Mouse (Mus musculus): ENCODE data around the gene Gm44596.
A peak's percentile ranks its signal among the peaks of the same experiment; 100 is the strongest.

The Gm44596 gene

GRCm38 (mm10) chr6:128429300-128429699, 54.0 kb downstream of the Gm44596 start:
- DNase-seq (ENCODE audit: low spot score), result no peak

DNA sequence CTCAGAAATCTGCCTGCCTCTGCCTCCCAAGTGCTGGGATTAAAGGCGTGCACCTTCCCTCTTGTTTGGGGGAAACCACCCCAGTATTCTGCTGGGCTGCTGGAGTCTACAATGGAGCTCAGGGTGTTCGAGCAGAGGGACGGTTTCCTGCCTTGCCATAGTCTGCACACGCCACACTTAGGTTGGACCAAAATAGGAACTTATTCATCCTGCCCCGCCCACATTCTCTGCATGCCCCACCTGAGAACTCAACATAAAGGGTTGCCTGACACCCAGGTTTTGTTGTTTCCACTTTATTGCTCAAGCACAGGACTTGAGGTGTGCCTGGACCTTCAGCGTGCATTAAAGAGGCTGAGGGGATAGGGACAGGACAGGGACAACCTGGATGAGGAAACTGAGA, 54.5 kb downstream of the Gm44596 start:
- DNase-seq (ENCODE audit: low spot score), result no peak

DNA sequence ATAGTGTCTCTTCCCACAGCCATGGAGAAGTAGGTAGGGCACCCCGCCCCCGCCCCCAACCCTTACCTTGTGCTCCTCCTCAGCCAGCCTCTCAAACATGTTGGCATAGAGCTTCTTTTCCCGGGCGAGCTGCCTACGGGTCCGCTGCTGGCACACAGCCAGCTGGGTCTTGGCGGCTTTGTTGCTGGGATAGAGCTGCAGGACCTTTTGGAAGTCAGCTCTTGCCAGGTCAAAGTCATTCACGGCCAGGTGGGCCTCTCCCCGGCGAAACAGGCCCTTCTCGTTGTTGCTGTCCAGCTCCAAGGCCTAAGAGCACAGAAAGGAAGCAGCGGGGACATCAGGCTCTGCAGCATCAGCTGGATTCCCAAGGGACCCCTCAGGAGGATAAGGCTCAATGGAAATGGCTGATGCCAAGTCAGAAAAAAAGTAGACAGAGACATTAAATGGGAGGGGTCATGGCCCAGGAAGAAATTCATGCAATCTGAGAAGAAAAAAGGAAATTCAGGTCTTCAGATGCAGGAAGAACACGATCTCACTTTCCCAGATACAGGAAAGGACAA, 57.1 kb downstream of the Gm44596 start:
- no peak for DNase-seq (ENCODE audit: low spot score)

DNA sequence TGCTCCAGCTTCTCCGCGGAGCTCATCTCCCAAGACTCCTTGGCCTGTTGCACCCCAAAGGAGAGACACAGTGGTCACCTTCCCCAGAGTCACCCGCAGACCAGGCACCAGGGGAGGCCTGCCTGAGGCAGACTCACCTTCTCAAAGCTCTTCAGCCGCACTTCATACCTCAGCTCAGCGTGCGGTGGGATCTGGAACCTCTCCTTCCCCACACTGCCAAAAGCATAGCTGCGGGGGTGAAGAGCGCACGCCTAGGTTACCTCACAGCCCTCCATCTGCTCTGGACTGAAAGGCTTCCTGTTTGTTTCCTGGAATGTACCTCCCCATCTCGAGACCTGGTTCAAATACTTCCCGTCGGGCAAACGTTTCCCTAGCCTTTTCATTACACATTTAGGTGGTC, 58.3 kb downstream of the Gm44596 start:
- no peak for DNase-seq (ENCODE audit: low spot score)

- no peak for DNase-seq (ENCODE audit: low spot score)
Observed at GRCm38 (mm10) chr6:128435474-128435873, 60.2 kb downstream of the Gm44596 start.

DNA sequence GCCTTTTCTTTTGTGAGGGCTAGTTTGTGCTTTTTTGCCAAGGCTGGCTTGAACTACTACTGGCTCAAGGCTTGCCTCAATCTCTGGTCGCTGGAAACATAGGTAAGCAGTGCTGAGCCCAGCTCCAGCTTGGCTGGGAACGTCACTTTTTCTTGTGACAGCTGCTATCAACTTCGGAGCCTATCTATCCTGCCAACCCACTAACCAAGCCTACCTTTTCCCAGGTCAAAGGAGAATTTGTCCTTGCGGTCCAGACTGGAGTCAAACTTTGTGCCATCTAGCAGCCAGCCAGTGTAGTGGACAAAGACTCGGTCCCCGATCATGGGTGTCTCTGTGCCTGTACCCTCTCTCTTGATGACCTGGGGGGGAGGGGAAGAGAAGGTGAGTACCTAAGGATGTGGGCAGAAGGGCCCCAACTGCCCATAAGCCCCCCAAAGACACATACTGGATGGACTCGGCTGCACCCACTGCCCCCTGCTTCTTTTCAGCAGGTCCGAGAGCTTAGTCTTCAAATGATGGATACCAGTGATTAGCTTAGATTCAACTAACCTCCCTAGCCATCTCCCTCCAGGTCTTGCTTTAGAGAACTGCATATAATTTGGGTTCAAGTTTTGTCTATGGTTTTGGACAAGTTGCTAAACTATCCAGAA, 61.2 kb downstream of the Gm44596 start:
- DNase-seq (ENCODE audit: low spot score), result no peak

DNA sequence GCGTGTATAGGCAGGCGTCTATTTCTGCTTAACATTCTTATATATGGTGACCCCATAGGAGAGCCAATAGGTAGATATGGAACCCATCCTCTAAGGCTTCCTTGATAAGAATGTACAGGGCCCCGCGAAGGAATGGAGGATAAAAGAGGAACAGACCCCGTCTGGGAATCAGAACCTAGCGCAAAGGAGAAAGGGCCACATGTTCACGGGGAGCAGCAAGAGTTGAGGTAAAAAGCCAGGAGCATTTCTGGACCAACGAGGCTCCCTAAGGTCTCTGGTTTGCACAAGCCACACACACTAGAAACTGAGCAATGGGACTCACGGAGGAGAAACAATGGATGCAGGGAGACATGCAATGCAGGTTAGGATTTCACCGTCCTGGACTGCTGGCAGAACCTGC, 62.0 kb downstream of the Gm44596 start:
- DNase-seq (ENCODE audit: low spot score), result no peak

DNA sequence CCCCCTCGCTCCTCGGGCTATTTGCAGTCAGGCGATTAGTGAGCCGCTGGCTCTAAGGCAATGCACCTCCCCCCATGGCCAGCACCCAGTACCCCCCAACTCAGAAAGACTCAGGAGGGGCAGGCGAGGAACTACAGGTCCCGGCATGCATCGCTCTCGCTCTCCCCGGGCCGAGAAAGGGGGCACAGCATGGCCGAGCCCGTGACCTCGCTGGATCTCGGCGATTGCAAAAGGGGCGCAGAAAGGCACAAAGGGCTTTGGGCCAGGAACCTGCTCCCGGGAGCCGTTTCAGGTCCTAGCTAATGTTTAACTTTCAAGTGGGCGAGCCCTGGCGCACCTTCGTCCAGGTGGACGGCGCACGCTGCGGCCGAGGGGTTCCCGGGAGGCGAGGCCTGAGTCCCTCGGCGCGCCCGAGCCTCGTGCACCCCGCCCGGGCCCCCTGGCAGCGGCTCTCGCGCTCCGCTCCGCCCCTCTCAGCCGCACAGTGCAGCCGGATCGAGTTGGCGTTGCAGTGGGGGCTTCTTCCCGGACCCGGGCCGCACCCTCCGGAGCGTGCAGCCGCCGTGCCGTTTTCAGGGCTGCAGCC, 62.5 kb downstream of the Gm44596 start:
- peak; percentile 87 for DNase-seq (ENCODE audit: low spot score)

DNA sequence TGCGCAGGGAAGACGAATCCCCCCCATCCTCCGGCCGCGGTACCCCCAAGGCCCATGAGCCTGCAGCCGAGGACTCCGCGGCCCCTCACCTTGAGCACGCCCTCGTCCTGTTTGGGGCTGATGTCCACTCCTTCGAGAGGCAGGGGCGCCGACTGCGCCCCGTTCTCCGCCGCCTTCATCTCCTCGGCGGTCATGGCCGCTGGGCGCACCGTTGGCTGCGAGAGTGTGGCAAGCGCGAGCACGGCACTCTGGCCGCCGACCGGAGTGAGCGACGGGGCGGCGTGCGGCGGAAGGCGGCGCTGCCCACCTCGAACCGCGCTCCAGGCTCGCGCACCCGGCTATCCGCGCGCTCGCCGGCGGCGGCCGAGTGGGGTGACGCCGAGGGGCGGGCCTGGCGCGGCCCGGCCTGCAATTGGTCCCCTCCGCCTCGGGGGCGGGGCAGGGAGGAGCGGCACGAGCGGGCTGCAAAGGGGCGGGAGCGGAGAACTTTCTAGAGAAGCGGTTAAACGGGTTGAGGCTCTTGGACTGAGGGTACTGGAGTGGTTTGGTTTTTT, 63.1 kb downstream of the Gm44596 start, which contains the start of gene Fkbp4:
Gene Fkbp4 (minus strand): TSS at position 361 of the 554 bp plus-strand sequence.
- DNase-seq (ENCODE audit: low spot score), result peak; percentile 93

- DNase-seq (ENCODE audit: low spot score), result no peak
Observed at GRCm38 (mm10) chr6:128438871-128439341, 63.6 kb downstream of the Gm44596 start.

GRCm38 (mm10) chr6:128440238-128440637, 64.9 kb downstream of the Gm44596 start:
- DNase-seq (ENCODE audit: low spot score), result no peak

- peak; percentile 77 for DNase-seq (ENCODE audit: low spot score)
Observed at GRCm38 (mm10) chr6:128445761-128446535, 70.6 kb downstream of the Gm44596 start.

DNA sequence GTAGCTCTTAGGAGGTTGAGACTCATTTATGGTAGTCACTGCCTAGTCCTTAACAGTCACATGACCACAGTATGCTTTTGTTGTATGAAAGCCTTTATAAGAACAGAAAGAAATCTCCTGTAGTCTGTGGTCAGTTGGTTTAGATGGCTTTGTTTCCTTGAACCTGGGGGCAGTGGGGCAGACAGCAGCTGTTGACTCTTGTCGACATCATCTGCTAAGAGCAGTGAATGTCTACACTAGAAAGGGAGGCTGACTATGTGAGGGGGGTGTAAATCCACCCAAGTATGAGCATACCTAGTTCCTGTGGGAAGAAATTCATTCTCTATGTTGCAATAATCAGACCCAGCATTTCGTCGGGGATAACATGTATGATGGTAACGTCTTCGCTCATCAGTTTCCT, 71.8 kb downstream of the Gm44596 start:
- DNase-seq (ENCODE audit: low spot score), result no peak

- no peak for DNase-seq (ENCODE audit: low spot score)
Observed at GRCm38 (mm10) chr6:128455835-128456605, 80.7 kb downstream of the Gm44596 start.
